Mouse (Mus musculus) small intestine, adult 2 months (tissue): ENCODE data around the gene Sez6l2.

ENCODE experiments used
- CTCF ChIP-seq: fragments of 200-500 bp; IDR thresholded peaks from 2 replicates; pipeline ENCODE4 v1.5.1; 2012; ENCODE audit warnings: low read depth, mild to moderate bottlenecking, control low read depth, inconsistent platforms, low read length, moderate library complexity, mixed read lengths; ENCODE audit not compliant: insufficient replicate concordance, insufficient read length; ENCODE audit errors: extremely low read depth
- POLR2A ChIP-seq: fragments of 200-500 bp; IDR thresholded peaks from 2 replicates; pipeline ENCODE4 v1.6.1; 2012; ENCODE audit warnings: low read depth, mild to moderate bottlenecking, control low read depth, inconsistent platforms, low read length, moderate library complexity

DNA sequence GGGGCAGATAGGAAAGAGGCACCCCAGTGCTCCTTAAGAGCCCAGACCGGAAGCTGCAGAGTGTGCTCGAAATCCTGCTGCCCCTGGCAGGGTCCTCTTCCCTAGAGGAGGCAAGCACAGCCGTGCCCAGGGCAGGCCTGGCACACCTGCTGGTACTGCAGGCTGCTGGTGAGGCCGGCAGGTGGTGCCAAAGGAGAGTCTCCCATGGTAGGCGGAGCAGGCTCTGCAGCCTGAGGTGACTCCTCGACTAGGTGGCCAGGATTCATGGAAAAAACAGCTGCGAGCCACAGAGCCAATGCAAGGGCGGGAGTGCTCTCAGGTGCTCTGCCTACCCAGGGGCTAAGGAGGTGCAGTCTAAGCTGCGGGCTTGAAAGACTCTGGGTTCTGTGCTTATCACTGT lies 36.0 kb downstream of the Sez6l2 start:
- TF ChIP-seq CTCF, result peak; percentile 62
- no peak for TF ChIP-seq POLR2A
